Mouse (Mus musculus): ENCODE measurements at regions not wholly inside any gene's neighbourhood (a gene's known extent, or its start where the extent isn't known, plus 50 kb on each side); places are given as distances from the start of the nearest gene placed in this dataset.

- DNase-seq = no peak
These were observed 418.6 kb downstream of the Med13l start for GRCm38 (mm10) chr5:118978921-118979630.

GRCm38 (mm10) chr5:118981046-118981445 lies 420.6 kb downstream of the Med13l start:
- DNase-seq = peak; percentile 24 to 40

GRCm38 (mm10) chr5:118984251-118984650 lies 423.8 kb downstream of the Med13l start:
- no peak for DNase-seq

- peak; percentile 15 to 38 for DNase-seq
These were observed 424.4 kb downstream of the Med13l start for GRCm38 (mm10) chr5:118984797-118985408.

GRCm38 (mm10) chr5:118987376-118988000 lies 427.0 kb downstream of the Med13l start:
- DNase-seq = no peak

GRCm38 (mm10) chr5:118999124-118999523 lies 438.6 kb downstream of the Med13l start:
- DNase-seq = no peak

- no peak for DNase-seq
These were observed 445.5 kb downstream of the Med13l start for GRCm38 (mm10) chr5:119005825-119006471.

GRCm38 (mm10) chr5:119010048-119010447 lies 449.6 kb downstream of the Med13l start:
- no peak for DNase-seq

- no peak for DNase-seq
These were observed 454.7 kb downstream of the Med13l start for GRCm38 (mm10) chr5:119015181-119015580.

GRCm38 (mm10) chr5:119015606-119016255 lies 455.3 kb downstream of the Med13l start:
- no peak for DNase-seq

- no peak for DNase-seq
These were observed 455.9 kb downstream of the Med13l start for GRCm38 (mm10) chr5:119016420-119016819.

- DNase-seq = no peak
These were observed 463.5 kb downstream of the Med13l start for GRCm38 (mm10) chr5:119023947-119024346.

GRCm38 (mm10) chr5:119032051-119032450 lies 471.6 kb downstream of the Med13l start:
- DNase-seq = no peak

- DNase-seq = no peak
These were observed 484.1 kb downstream of the Med13l start for GRCm38 (mm10) chr5:119044548-119044947.

GRCm38 (mm10) chr5:119047581-119047980 lies 487.1 kb downstream of the Med13l start:
- no peak for DNase-seq

- no peak for DNase-seq
These were observed 492.0 kb downstream of the Med13l start for GRCm38 (mm10) chr5:119052354-119052996.

GRCm38 (mm10) chr5:119053738-119054137 lies 493.3 kb downstream of the Med13l start:
- DNase-seq = no peak

- no peak for DNase-seq
These were observed 493.9 kb downstream of the Med13l start for GRCm38 (mm10) chr5:119054393-119054792.

- DNase-seq = peak; percentile 34 to 46
These were observed 495.0 kb downstream of the Med13l start for GRCm38 (mm10) chr5:119055430-119055829.

- DNase-seq = no peak
These were observed 497.3 kb downstream of the Med13l start for GRCm38 (mm10) chr5:119057813-119058212.

- DNase-seq = peak; percentile 42 to 62
These were observed 497.9 kb downstream of the Med13l start for GRCm38 (mm10) chr5:119058231-119058851.

- no peak for DNase-seq
These were observed 498.7 kb downstream of the Med13l start for GRCm38 (mm10) chr5:119059223-119059622.

Measured in kidney, adult 8-10 months (tissue).